In genomic region chr13:52275196-52275595, GRCm38 (mm10) we compare ENCODE assay signal across 6 mouse cellular contexts.
"Had no signal": no experiment of that assay in that cellular context is flagged by ENCODE, and none has a peak within 500 bp of the region (broad histone marks: within the 10 kb centered on the region; RNA-seq: fewer than 3 reads in every experiment).

No protein-coding gene starts in this region.

- H3K4me2 ChIP-seq: liver, embryonic 11.5 days; liver, embryonic 15.5 days had no signal

- H3K4me1 ChIP-seq: liver, embryonic 15.5 days; neural tube, embryonic 12.5 days; stomach, embryonic 15.5 days had no signal

- H3K9ac ChIP-seq: kidney, embryonic 15.5 days; liver, embryonic 15.5 days; neural tube, embryonic 12.5 days; stomach, embryonic 15.5 days had no signal

- H3K4me3 ChIP-seq: kidney, embryonic 15.5 days; liver, embryonic 15.5 days; neural tube, embryonic 12.5 days; stomach, embryonic 15.5 days had no signal

- H3K9me3 ChIP-seq: kidney, embryonic 15.5 days; limb, embryonic 10.5 days; liver, embryonic 15.5 days; neural tube, embryonic 12.5 days; stomach, embryonic 15.5 days had no signal

- H3K27ac ChIP-seq: kidney, embryonic 15.5 days; limb, embryonic 10.5 days; liver, embryonic 15.5 days; neural tube, embryonic 12.5 days; stomach, embryonic 15.5 days had no signal

- H3K36me3 ChIP-seq: kidney, embryonic 15.5 days; limb, embryonic 10.5 days; liver, embryonic 15.5 days; neural tube, embryonic 12.5 days; stomach, embryonic 15.5 days had no signal

- H3K27me3 ChIP-seq: neural tube, embryonic 12.5 days; stomach, embryonic 15.5 days had no signal
